Mouse (Mus musculus) bone marrow, adult 2 months (tissue): ENCODE measurements around the gene Sema3a. TPM values are rescaled to one million over a fixed set of nuclear protein-coding genes. Genes with fewer than 3 reads are reported as not detected.

ENCODE experiments used
- H3K27ac ChIP-seq: fragments of 200-500 bp; 2 replicates; pipeline ENCODE4 v1.5.1; 2012; ENCODE audit warnings: low read depth, mild to moderate bottlenecking, control low read depth, inconsistent platforms, low read length; ENCODE audit not compliant: control insufficient read depth, poor library complexity, insufficient read depth
- H3K4me1 ChIP-seq: fragments of 200-500 bp; 2 replicates; pipeline ENCODE4 v1.6.1; 2011; ENCODE audit warnings: low read length; ENCODE audit not compliant: control insufficient read depth, insufficient read depth
- H3K4me3 ChIP-seq: fragments of 200-500 bp; replicated peaks from 2 replicates; pipeline ENCODE3; 2011; ENCODE audit warnings: mild to moderate bottlenecking, low read depth, low read length, control low read depth; ENCODE audit not compliant: control insufficient read depth
- CTCF ChIP-seq: fragments of 200-500 bp; IDR thresholded peaks from 2 replicates; pipeline ENCODE4 v1.5.1; 2011; ENCODE audit warnings: low read length, control low read depth; ENCODE audit not compliant: control insufficient read depth, insufficient read depth
- POLR2A ChIP-seq: fragments of 200-500 bp; IDR thresholded peaks from 2 replicates; pipeline ENCODE4 v1.6.1; 2011; ENCODE audit warnings: low read depth, mild to moderate bottlenecking, control low read depth, low read length, borderline replicate concordance; ENCODE audit not compliant: control insufficient read depth
- WGBS: fragments of 180-500 bp; shearing (Covaris S2); methylation state at CpG from one replicate; pipeline ENCODE4 v1.1.7; 2018; 5-methylcytosine and 5-hydroxymethylcytosine counted together
- polyA plus RNA-seq: library from polyadenylated mRNA; stranded (reverse); fragments of >200 nt; gene quantifications from 2 replicates; pipeline ENCODE4 v1.2.4, GENCODE M21; 2011; ENCODE audit warnings: low replicate concordance; ENCODE audit not compliant: missing spikeins, insufficient read depth, insufficient read length

Sema3a gene
- polyA plus RNA-seq, 1 experiment: 2.6 TPM

- Histone ChIP-seq H3K4me3 (no peak overlapping the region), H3K4me1 (no peaks in the 10 kb centered on the region), H3K27ac (no peak overlapping the region)
- 84% methylated on average over 4 of the region's 4 CpGs for WGBS
- TF ChIP-seq CTCF (no peak), POLR2A (no peak)
These were observed 221.9 kb downstream of the Sema3a start for GRCm38 (mm10) chr5:13347068-13347467.

GRCm38 (mm10) chr5:13351611-13352010 lies 226.4 kb downstream of the Sema3a start:
- Histone ChIP-seq H3K4me1 (no peaks in the 10 kb centered on the region), H3K27ac (no peak overlapping the region), H3K4me3 (no peak overlapping the region)
- WGBS: 67% methylated on average over 4 of the region's 4 CpGs
- TF ChIP-seq POLR2A (no peak), CTCF (no peak)

- WGBS: 54% methylated on average over 1 of the region's 1 CpGs
- no peak for TF ChIP-seq CTCF
- no peak overlapping the region for H3K4me3 ChIP-seq
- no peak overlapping the region for H3K27ac ChIP-seq
- H3K4me1 ChIP-seq: no peaks in the 10 kb centered on the region
These were observed 227.8 kb downstream of the Sema3a start for GRCm38 (mm10) chr5:13352995-13353394.

- 86% methylated on average over 1 of the region's 1 CpGs for WGBS
- no peaks in the 10 kb centered on the region for H3K4me1 ChIP-seq
- H3K4me3 ChIP-seq: no peak overlapping the region
- TF ChIP-seq POLR2A (no peak), CTCF (no peak)
- H3K27ac ChIP-seq: no peak overlapping the region
These were observed 228.3 kb downstream of the Sema3a start for GRCm38 (mm10) chr5:13353539-13353938.

GRCm38 (mm10) chr5:13354913-13355312 lies 229.7 kb downstream of the Sema3a start:
- no peaks in the 10 kb centered on the region for H3K4me1 ChIP-seq
- TF ChIP-seq CTCF (no peak), POLR2A (no peak)
- H3K4me3 ChIP-seq: no peak overlapping the region
- 72% methylated on average over 1 of the region's 1 CpGs for whole genome bisulfite sequencing
- no peak overlapping the region for H3K27ac ChIP-seq

- Histone ChIP-seq H3K4me1 (no peaks in the 10 kb centered on the region), H3K4me3 (no peak overlapping the region), H3K27ac (no peak overlapping the region)
- WGBS: 36% methylated on average over 4 of the region's 4 CpGs
- no peak for TF ChIP-seq CTCF
- no peak for TF ChIP-seq POLR2A
These were observed 233.6 kb downstream of the Sema3a start for GRCm38 (mm10) chr5:13358770-13359169.

GRCm38 (mm10) chr5:13360711-13361110 lies 235.5 kb downstream of the Sema3a start:
- H3K4me1 ChIP-seq: no peaks in the 10 kb centered on the region
- no peak for TF ChIP-seq CTCF
- TF ChIP-seq POLR2A: no peak
- H3K4me3 ChIP-seq: no peak overlapping the region
- WGBS: 77% methylated on average over 3 of the region's 3 CpGs
- H3K27ac ChIP-seq: no peak overlapping the region

- TF ChIP-seq POLR2A: no peak
- no peak for TF ChIP-seq CTCF
- Histone ChIP-seq H3K4me3 (no peak overlapping the region), H3K27ac (no peak overlapping the region), H3K4me1 (no peaks in the 10 kb centered on the region)
- WGBS: 59% methylated on average over 2 of the region's 2 CpGs
These were observed 239.9 kb downstream of the Sema3a start for GRCm38 (mm10) chr5:13365108-13365507.

- WGBS: 72% methylated on average over 4 of the region's 4 CpGs
- no peak overlapping the region for H3K4me3 ChIP-seq
- H3K27ac ChIP-seq: no peak overlapping the region
- H3K4me1 ChIP-seq: no peaks in the 10 kb centered on the region
- TF ChIP-seq CTCF (no peak), POLR2A (no peak)
These were observed 254.0 kb downstream of the Sema3a start for GRCm38 (mm10) chr5:13379223-13379622.

- Histone ChIP-seq H3K4me3 (no peak overlapping the region), H3K4me1 (no peaks in the 10 kb centered on the region), H3K27ac (no peak overlapping the region)
- 60% methylated on average over 4 of the region's 4 CpGs for WGBS
- TF ChIP-seq CTCF: no peak
- no peak for TF ChIP-seq POLR2A
These were observed 258.8 kb downstream of the Sema3a start for GRCm38 (mm10) chr5:13384047-13384446.
